Mouse (Mus musculus) embryonic fibroblast, embryonic 13.5 days (primary cell): Measurements from ENCODE around the gene Ppp4r1.

Source experiments
- CTCF ChIP-seq: IDR thresholded peaks from 2 replicates; pipeline ENCODE4 v1.5.1; 2011; ENCODE audit warnings: mild to moderate bottlenecking, control low read depth, low read length, moderate library complexity, borderline replicate concordance; ENCODE audit not compliant: insufficient read depth
- POLR2A ChIP-seq: IDR thresholded peaks from 2 replicates; pipeline ENCODE4 v1.6.1; 2011; ENCODE audit warnings: low read depth, mild to moderate bottlenecking, control low read depth, low read length, moderate library complexity

DNA sequence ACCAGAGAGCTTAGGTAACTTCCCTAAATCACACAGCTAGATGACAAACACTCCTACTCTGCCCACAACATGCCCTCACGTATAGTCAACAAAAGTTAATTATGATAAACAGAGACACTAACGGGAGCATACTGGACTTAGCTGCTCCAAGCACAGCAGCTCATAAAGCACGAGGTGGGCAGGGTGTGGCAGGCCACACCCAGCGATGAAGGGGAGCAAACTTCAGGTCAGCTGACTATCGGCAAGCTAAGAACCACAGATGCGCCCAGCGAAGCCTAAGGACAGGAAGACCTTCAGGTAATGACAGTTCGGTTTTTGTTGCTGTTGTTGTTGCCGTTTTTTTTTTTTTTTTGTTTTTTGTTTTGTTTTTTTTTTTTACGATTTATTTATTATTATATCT, 87.3 kb downstream of the Ppp4r1 start:
- TF ChIP-seq POLR2A (no peak), CTCF (no peak)
